Mouse (Mus musculus): ENCODE measurements around the gene Smpd2.

Gene Smpd2

DNA sequence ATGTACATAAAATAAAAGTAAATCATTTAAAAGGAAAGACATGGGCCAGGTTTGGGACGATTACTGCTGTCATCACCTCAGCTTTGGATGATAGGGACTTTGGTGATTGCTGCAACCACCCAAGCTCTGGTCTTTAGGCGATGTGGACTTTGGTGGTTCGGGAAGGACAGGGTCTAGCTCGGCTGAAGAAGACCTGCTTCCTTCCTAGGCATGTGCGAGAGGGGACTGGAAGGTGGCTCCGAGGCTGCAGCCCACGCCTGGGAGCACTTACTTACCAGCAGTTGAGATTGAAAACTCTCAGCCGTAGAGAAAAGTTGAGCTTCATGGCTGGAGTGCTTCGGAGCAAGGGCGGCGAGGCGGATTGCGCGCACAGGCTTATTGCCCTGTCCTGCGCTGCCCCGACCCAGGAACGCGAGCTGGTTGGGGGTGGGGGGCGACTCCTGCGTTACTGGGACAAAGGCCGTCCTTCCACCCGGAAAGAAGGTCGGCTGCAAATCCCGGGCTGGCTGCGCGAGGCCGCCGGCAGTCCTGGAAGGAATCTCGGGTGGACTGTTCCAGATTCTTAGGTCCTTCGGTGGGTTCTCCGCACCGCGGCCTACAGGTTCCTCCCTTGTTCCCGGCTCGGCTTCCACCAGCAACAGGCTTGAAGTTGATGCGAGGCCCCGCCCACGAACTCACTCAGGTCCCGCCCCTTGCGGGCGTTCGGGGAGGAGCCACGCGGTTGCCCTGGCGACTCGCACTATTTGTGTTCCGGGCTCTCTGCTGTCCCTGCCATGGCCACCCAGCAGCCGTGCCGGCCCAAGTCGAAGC, at the start of gene Smpd2, which contains the start of gene Ppil6:
Gene Smpd2 (minus strand): TSS at position 662 of the 810 bp plus-strand sequence.
Gene Ppil6 (plus strand): TSS at position 732 of the 810 bp plus-strand sequence.
- DNase-seq (ENCODE audit: low spot score) = peak; percentile 88

- no peak for DNase-seq (ENCODE audit: low spot score)
Measured at GRCm38 (mm10) chr10:41538986-41539385, 48.8 kb upstream of the Smpd2 start.

DNA sequence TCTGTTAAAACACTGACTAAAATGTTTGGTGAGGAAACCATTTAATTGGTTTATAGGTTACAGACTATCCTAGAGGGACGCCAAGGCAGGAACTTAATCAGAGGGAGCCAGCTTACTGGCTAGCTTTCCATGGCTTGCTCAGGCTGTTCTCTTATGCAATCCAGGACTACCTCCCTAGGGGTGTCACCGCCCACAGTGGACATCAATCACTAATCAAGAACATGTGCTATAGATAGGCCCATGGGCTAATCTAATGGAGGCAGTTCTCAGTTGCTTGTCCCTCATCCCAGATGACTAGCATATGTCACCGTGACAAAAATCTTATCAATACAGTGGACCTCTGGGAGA, 47.8 kb upstream of the Smpd2 start:
- DNase-seq (ENCODE audit: low spot score) = peak; percentile 39

GRCm38 (mm10) chr10:41537226-41537982, 47.2 kb upstream of the Smpd2 start:
- no peak for DNase-seq (ENCODE audit: low spot score)

DNA sequence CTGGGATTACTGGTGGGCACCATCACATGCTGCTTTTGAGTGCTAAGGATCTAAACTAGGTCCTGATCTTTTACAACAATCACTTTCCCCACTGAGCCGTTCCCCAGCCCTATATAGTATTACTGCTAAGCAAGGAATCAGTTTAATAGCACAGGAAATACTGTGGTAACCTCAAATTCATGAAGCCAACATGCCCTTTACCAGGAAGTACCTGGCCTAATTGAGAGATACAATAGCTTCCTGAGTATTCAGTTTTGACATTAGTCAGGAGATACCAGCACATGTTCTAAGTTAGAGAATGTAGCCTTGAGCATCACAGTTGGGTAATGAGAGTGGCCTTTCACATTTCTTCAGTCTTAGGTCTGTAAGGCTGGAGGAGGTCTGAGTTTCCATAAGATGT, 46.5 kb upstream of the Smpd2 start:
- DNase-seq (ENCODE audit: low spot score) = no peak

GRCm38 (mm10) chr10:41535991-41536390, 45.8 kb upstream of the Smpd2 start:
- DNase-seq (ENCODE audit: low spot score) = no peak

DNA sequence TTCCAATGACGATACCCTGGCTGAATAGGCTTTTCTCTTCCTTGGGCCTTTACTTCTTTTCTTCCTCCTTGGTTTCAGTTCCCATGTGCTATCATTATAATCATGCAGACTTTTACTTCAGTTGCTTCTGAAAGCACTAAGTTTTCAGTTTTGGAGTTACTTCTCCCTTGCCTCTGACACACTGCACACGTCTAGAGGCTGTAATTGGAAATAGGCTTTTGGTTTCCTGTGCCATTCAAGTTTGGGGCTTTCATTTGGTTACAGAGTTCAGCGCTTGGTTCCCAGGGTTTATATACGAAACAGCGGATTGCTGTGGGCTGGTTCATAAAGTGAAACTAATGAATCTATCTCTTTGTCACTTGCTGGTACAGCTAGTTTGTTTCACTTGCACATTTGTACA, 39.8 kb upstream of the Smpd2 start:
- peak; percentile 35 for DNase-seq (ENCODE audit: low spot score)

- no peak for DNase-seq (ENCODE audit: low spot score)
Measured at GRCm38 (mm10) chr10:41525696-41526095, 35.5 kb upstream of the Smpd2 start.

GRCm38 (mm10) chr10:41523386-41523785, 33.2 kb upstream of the Smpd2 start:
- DNase-seq (ENCODE audit: low spot score) = no peak

GRCm38 (mm10) chr10:41520410-41520673, 30.2 kb upstream of the Smpd2 start:
- DNase-seq (ENCODE audit: low spot score) = no peak

GRCm38 (mm10) chr10:41519640-41520409, 29.7 kb upstream of the Smpd2 start:
- DNase-seq (ENCODE audit: low spot score) = peak; percentile 64

DNA sequence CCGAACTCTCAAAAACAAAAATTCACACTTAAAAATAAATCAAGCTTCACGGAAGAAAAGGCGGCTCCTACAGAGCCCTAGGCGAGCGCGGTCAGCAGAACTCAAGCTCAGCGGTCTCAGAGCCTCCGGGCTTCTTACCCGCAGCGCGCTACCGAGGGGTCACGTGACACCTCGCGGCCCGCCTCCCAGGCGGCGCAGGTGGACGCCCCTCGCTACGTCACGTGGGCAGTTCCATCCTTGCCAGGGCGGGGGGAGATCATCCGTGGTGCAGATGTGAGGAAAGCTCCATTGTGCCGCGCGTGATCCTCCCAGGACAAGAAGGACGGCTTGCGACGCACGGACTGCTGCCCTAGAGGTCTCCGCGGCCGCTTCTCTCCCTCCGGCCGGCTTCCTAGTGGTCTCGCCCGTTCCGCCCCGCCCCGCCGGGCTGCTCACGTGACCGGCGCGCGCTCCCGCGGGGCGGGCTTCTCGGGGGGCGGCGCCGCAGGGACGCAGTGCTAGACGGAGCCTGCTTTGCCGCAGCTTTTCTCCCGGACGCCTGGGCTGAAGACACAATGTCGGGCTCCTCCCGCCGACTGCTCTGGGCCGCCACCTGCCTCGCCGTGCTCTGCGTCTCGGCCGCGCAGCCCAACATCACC, 28.9 kb upstream of the Smpd2 start, which contains the start of gene Cd164:
Gene Cd164 (plus strand): TSS at position 434 of the 638 bp plus-strand sequence.
- peak; percentile 92 for DNase-seq (ENCODE audit: low spot score)

- DNase-seq (ENCODE audit: low spot score) = peak; percentile 91
Measured at GRCm38 (mm10) chr10:41518508-41518980, 28.4 kb upstream of the Smpd2 start.

- peak; percentile 57 for DNase-seq (ENCODE audit: low spot score)
Measured at GRCm38 (mm10) chr10:41514921-41515320, 24.8 kb upstream of the Smpd2 start.

DNA sequence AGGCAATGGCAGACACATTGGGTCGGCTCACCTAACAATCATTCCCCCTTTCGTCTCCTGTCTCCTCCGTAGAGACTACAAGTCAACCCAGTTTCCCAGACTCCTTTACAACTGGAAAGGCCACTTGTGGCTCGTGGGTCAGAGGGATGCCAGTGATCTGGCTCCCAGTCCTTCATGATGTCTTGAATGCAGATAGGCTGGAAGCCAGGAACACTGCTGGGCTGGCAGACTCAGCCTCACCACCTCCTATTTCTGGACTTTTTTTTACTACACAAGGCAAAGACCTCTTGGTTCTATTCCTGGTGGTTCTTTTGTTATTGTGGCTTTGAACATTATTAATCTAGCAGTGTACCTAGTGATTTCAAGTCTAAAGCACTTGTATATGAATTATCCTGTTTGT, 24.1 kb upstream of the Smpd2 start:
- no peak for DNase-seq (ENCODE audit: low spot score)

GRCm38 (mm10) chr10:41509160-41509559, 19.0 kb upstream of the Smpd2 start:
- peak; percentile 57 for DNase-seq (ENCODE audit: low spot score)

GRCm38 (mm10) chr10:41505446-41505845, 15.3 kb upstream of the Smpd2 start:
- peak; percentile 89 for DNase-seq (ENCODE audit: low spot score)

GRCm38 (mm10) chr10:41504996-41505395, 14.8 kb upstream of the Smpd2 start:
- DNase-seq (ENCODE audit: low spot score) = no peak

- peak; percentile 77 for DNase-seq (ENCODE audit: low spot score)
Measured at GRCm38 (mm10) chr10:41500941-41501340, 10.8 kb upstream of the Smpd2 start.

GRCm38 (mm10) chr10:41491111-41491510, 942 bp upstream of the Smpd2 start:
- DNase-seq (ENCODE audit: low spot score) = no peak

DNA sequence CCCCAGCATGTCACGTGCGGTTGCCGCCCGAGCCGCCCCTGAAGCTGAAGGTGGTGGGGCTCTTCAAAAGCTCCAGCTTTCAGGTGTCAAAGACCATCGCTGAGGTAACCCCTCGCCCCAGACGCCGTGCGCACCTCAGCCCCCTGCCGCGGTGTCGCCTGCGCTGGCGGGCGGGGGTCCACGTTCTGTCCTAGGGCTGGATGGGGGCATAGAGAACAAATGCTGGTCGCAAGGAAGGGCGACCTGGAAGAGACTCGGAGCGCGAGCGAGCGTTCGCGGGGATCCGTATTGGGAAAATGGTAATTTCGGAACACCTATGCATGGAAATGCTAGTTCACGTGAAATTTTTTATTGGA, 327 bp upstream of the Smpd2 start:
- no peak for DNase-seq (ENCODE audit: low spot score)

DNA sequence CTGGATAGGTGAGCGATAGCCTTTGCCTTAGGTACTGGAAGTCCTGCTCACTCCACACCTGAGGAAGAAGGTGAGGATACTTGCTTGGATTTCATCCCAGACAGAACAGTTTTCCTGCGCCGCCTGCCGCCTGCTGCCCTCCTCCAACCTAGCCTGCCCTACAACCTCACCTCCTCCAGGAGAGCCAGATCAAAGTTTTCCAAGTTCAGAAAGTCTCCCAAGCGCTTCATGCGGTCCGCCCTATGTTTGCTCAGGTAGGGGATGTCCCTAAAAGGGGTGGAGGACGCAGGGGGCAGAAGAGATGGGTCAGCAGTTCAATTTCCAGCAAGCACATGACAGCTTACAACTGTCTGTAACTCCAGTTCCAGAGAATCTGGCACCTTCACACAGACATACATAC, 875 bp downstream of the Smpd2 start:
- DNase-seq (ENCODE audit: low spot score) = no peak

Measured in adipocyte (in vitro differentiated cells).